Mouse (Mus musculus): ENCODE data around the gene Lca5l.
"Not testable (repeated sequence)": the region's sequence is repeated elsewhere in the genome, so short reads cannot be mapped to it uniquely, and the experiment has no call there.

Lca5l gene

GRCm38 (mm10) chr16:96168837-96169236, 23.2 kb downstream of the Lca5l start:
- DNase-seq (ENCODE audit: low spot score) = no peak

GRCm38 (mm10) chr16:96165723-96166264, 26.3 kb downstream of the Lca5l start:
- no peak for DNase-seq (ENCODE audit: low spot score)

- DNase-seq (ENCODE audit: low spot score) = no peak
These were observed 30.7 kb downstream of the Lca5l start for GRCm38 (mm10) chr16:96161336-96161735.

GRCm38 (mm10) chr16:96160927-96161326, 31.1 kb downstream of the Lca5l start:
- no peak for DNase-seq (ENCODE audit: low spot score)

GRCm38 (mm10) chr16:96159794-96160346, 32.2 kb downstream of the Lca5l start:
- DNase-seq (ENCODE audit: low spot score) = no peak

- DNase-seq (ENCODE audit: low spot score) = peak; percentile 54
These were observed 32.9 kb downstream of the Lca5l start for GRCm38 (mm10) chr16:96159091-96159731.

- no peak for DNase-seq (ENCODE audit: low spot score)
These were observed 33.5 kb downstream of the Lca5l start for GRCm38 (mm10) chr16:96158511-96159080.

GRCm38 (mm10) chr16:96157171-96157570, 34.9 kb downstream of the Lca5l start:
- no peak for DNase-seq (ENCODE audit: low spot score)

- no peak for DNase-seq (ENCODE audit: low spot score)
These were observed 36.1 kb downstream of the Lca5l start for GRCm38 (mm10) chr16:96156019-96156418.

GRCm38 (mm10) chr16:96154476-96154875, 37.6 kb downstream of the Lca5l start:
- no peak for DNase-seq (ENCODE audit: low spot score)

- peak; percentile 85 for DNase-seq (ENCODE audit: low spot score)
These were observed 40.5 kb downstream of the Lca5l start for GRCm38 (mm10) chr16:96151551-96151950.

GRCm38 (mm10) chr16:96150995-96151394, 41.1 kb downstream of the Lca5l start:
- peak; percentile 75 for DNase-seq (ENCODE audit: low spot score)

GRCm38 (mm10) chr16:96149311-96149710, 42.8 kb downstream of the Lca5l start:
- no peak for DNase-seq (ENCODE audit: low spot score)

- DNase-seq (ENCODE audit: low spot score) = no peak
These were observed 43.2 kb downstream of the Lca5l start for GRCm38 (mm10) chr16:96148834-96149233.

GRCm38 (mm10) chr16:96145814-96146213, 46.3 kb downstream of the Lca5l start:
- DNase-seq (ENCODE audit: low spot score) = no peak

GRCm38 (mm10) chr16:96145110-96145800, 46.8 kb downstream of the Lca5l start, which contains the start of gene Wrb:
Wrb (plus strand) TSS chr16:96145407.
- peak; percentile 100 for DNase-seq (ENCODE audit: low spot score)

- DNase-seq (ENCODE audit: low spot score) = not testable (repeated sequence)
These were observed 47.3 kb downstream of the Lca5l start for GRCm38 (mm10) chr16:96144748-96145109.

GRCm38 (mm10) chr16:96128466-96128865, 63.6 kb downstream of the Lca5l start:
- no peak for DNase-seq (ENCODE audit: low spot score)

GRCm38 (mm10) chr16:96127657-96128344, 64.3 kb downstream of the Lca5l start, which contains the start of gene Hmgn1:
Hmgn1 (minus strand) TSS chr16:96127729.
- DNase-seq (ENCODE audit: low spot score) = peak; percentile 95

GRCm38 (mm10) chr16:96127288-96127656, 64.8 kb downstream of the Lca5l start:
- DNase-seq (ENCODE audit: low spot score) = no peak

- DNase-seq (ENCODE audit: low spot score) = peak; percentile 53
These were observed 65.3 kb downstream of the Lca5l start for GRCm38 (mm10) chr16:96126684-96127171.
